Mouse (Mus musculus): ENCODE measurements at regions not wholly inside any gene's neighbourhood (a gene's known extent, or its start where the extent isn't known, plus 50 kb on each side); places are given as distances from the start of the nearest gene placed in this dataset.
A peak's percentile ranks its signal among the peaks of the same experiment; 100 is the strongest.

- ATAC-seq (replicated peaks): no peak
- Histone ChIP-seq H3K9me3 (no peaks in the 10 kb centered on the region), H3K4me3 (no peak overlapping the region), H3K4me2 (replicated peaks) (no peak overlapping the region), H3K9ac (replicated peaks) (no peak overlapping the region), H3K4me1 (no peaks in the 10 kb centered on the region), H3K27ac (replicated peaks) (no peak overlapping the region), H3K36me3 (no peaks in the 10 kb centered on the region), H3K27me3 (no peaks in the 10 kb centered on the region)
- 73% methylated on average over 3 of the region's 3 CpGs for WGBS
Measured at GRCm38 (mm10) chr1:80131354-80131753, 86.9 kb downstream of the Fam124b start.

- 93% methylated on average over 2 of the region's 2 CpGs for WGBS
- ATAC-seq (replicated peaks): no peak
- H3K9me3 ChIP-seq: no peaks in the 10 kb centered on the region
- no peaks in the 10 kb centered on the region for H3K4me1 ChIP-seq
- H3K4me3 ChIP-seq: no peak overlapping the region
- H3K27ac ChIP-seq (replicated peaks): no peak overlapping the region
- H3K27me3 ChIP-seq: no peaks in the 10 kb centered on the region
- H3K4me2 ChIP-seq (replicated peaks): no peak overlapping the region
- H3K9ac ChIP-seq (replicated peaks): no peak overlapping the region
- H3K36me3 ChIP-seq: no peaks in the 10 kb centered on the region
Measured at GRCm38 (mm10) chr1:80123966-80124365, 94.3 kb downstream of the Fam124b start.

- no peaks in the 10 kb centered on the region for H3K9me3 ChIP-seq
- no peak overlapping the region for H3K9ac ChIP-seq (replicated peaks)
- H3K4me3 ChIP-seq: no peak overlapping the region
- H3K27ac ChIP-seq (replicated peaks): no peak overlapping the region
- no peaks in the 10 kb centered on the region for H3K36me3 ChIP-seq
- H3K4me1 ChIP-seq: no peaks in the 10 kb centered on the region
- no peak overlapping the region for H3K4me2 ChIP-seq (replicated peaks)
- WGBS: 44% methylated on average over 2 of the region's 2 CpGs
- ATAC-seq (replicated peaks): 0 out of 2 replicates have a peak, but pooled peaks have one; percentile 51
- no peaks in the 10 kb centered on the region for H3K27me3 ChIP-seq
Measured at GRCm38 (mm10) chr1:80115913-80116312, 102.4 kb downstream of the Fam124b start.

DNA sequence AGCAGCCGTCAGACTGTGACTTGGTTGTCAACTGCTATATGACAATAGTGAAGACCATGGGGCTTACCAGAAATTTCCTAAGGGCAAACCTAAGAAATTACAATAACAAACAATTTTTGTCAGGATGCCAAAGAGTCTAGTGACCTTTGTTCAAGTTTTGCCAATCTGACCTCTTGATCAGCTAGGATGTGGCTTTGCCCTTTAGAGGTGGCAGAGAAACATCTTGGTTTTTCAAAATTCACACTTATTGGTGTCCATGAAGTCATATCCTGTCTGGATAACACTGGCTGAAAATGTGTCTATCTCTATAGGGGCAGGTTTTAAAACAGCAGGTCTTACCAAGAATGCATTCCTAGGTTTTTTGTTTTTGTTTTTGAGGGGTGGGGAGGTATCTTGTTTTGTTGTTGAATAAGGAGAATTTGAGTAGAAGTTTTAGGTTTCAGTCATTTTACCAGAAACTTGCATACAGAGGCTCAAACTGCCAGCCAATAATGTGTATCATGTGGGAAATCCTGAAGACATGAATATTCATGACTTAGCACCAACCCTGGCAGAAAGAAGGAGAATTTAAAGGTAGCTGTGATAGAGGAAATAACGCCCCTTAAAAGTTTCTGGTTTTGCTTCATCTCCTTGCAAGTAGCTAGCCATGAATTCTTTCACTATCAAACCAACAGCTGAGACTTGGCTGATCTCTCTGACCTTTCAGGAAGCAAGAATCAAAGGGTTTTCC, 110.4 kb downstream of the Fam124b start:
- Histone ChIP-seq H3K27ac (replicated peaks) (no peak overlapping the region), H3K27me3 (no peaks in the 10 kb centered on the region), H3K36me3 (no peaks in the 10 kb centered on the region), H3K4me3 (no peak overlapping the region), H3K9ac (replicated peaks) (no peak overlapping the region), H3K4me1 (no peaks in the 10 kb centered on the region), H3K9me3 (no peaks in the 10 kb centered on the region), H3K4me2 (replicated peaks) (no peak overlapping the region)
- 81% methylated on average over 2 of the region's 2 CpGs for WGBS
- ATAC-seq (replicated peaks): no peak

- 69% methylated on average over 2 of the region's 2 CpGs for WGBS
- Histone ChIP-seq H3K27me3 (no peaks in the 10 kb centered on the region), H3K27ac (replicated peaks) (no peak overlapping the region), H3K9ac (replicated peaks) (no peak overlapping the region), H3K4me1 (no peaks in the 10 kb centered on the region), H3K4me3 (no peak overlapping the region), H3K9me3 (no peaks in the 10 kb centered on the region), H3K36me3 (no peaks in the 10 kb centered on the region), H3K4me2 (replicated peaks) (no peak overlapping the region)
- ATAC-seq (replicated peaks): peak; percentile 32; the same call in 1 of the 2 replicates
Measured at GRCm38 (mm10) chr1:80106269-80106668, 112.0 kb downstream of the Fam124b start.

DNA sequence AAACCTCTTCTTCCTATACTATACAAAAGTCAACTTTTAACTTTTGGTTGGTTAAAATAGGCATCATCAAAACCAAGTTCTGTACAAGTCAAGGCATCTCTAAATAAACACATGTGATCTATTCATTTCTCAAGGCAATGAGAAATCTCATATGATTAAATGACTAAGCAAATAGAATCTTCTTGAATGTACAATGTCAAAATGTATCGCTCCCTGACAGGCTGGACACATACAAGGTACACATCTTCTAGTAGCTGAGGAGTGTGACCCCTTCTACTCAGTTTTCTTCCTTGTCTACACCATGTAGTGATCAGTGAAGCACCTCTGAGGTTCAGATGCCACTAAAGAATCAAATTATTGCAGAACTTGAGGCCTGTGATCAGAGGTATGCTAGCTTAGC, 120.0 kb downstream of the Fam124b start:
- 98% methylated on average over 1 of the region's 1 CpGs for WGBS
- H3K27ac ChIP-seq (replicated peaks): no peak overlapping the region

GRCm38 (mm10) chr1:80091800-80092199, 126.5 kb downstream of the Fam124b start:
- WGBS: 77% methylated on average over 2 of the region's 2 CpGs
- Histone ChIP-seq H3K27ac (replicated peaks) (no peak overlapping the region), H3K4me1 (no peaks in the 10 kb centered on the region), H3K4me2 (replicated peaks) (no peak overlapping the region), H3K9ac (replicated peaks) (no peak overlapping the region), H3K9me3 (no peaks in the 10 kb centered on the region), H3K4me3 (no peak overlapping the region), H3K27me3 (no peaks in the 10 kb centered on the region), H3K36me3 (no peaks in the 10 kb centered on the region)
- no peak for ATAC-seq (replicated peaks)

More for the DNA sequence above, 120.0 kb downstream of the Fam124b start:
- Histone ChIP-seq H3K36me3 (no peaks in the 10 kb centered on the region), H3K9ac (replicated peaks) (no peak overlapping the region), H3K9me3 (no peaks in the 10 kb centered on the region), H3K4me1 (no peaks in the 10 kb centered on the region), H3K4me2 (replicated peaks) (no peak overlapping the region), H3K4me3 (no peak overlapping the region), H3K27me3 (no peaks in the 10 kb centered on the region)
- no peak for ATAC-seq (replicated peaks)

DNA sequence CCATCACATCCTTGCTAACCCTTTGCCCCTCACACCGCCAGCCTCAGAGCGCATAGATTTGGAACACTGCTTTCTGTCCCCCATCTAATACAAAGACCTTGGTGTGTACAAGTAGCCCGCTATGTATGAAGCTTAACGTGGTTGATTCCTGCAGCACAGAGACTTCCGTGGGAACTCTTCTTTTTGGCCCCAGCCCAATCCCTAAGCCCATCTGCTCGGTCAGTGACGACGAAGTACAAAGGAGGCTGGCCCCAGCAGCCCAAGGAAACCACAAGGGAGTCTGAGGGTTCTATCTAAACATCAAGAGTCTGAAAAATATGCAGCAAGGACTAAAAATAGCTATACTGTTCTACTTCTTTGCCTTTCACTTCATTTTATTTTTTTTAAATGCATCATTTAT, 126.9 kb downstream of the Fam124b start:
- H3K4me1 ChIP-seq: no peaks in the 10 kb centered on the region
- H3K4me2 ChIP-seq (replicated peaks): no peak overlapping the region
- no peaks in the 10 kb centered on the region for H3K27me3 ChIP-seq
- no peaks in the 10 kb centered on the region for H3K36me3 ChIP-seq
- no peak for ATAC-seq (replicated peaks)
- no peaks in the 10 kb centered on the region for H3K9me3 ChIP-seq
- WGBS: 69% methylated on average over 8 of the region's 8 CpGs
- H3K4me3 ChIP-seq: no peak overlapping the region
- no peak overlapping the region for H3K27ac ChIP-seq (replicated peaks)
- H3K9ac ChIP-seq (replicated peaks): no peak overlapping the region

GRCm38 (mm10) chr1:80088651-80089050, 129.6 kb downstream of the Fam124b start:
- H3K27ac ChIP-seq (replicated peaks): no peak overlapping the region
- H3K4me1 ChIP-seq: no peaks in the 10 kb centered on the region
- no peak overlapping the region for H3K4me3 ChIP-seq
- H3K4me2 ChIP-seq (replicated peaks): no peak overlapping the region
- no peak for ATAC-seq (replicated peaks)
- H3K27me3 ChIP-seq: no peaks in the 10 kb centered on the region
- H3K36me3 ChIP-seq: no peaks in the 10 kb centered on the region
- no peaks in the 10 kb centered on the region for H3K9me3 ChIP-seq
- H3K9ac ChIP-seq (replicated peaks): no peak overlapping the region
- 69% methylated on average over 5 of the region's 5 CpGs for WGBS

- Histone ChIP-seq H3K4me1 (0 out of 2 replicates have a peak, but pooled peaks cover 2% of the 10 kb centered on the region), H3K27me3 (no peaks in the 10 kb centered on the region), H3K4me3 (no peak overlapping the region), H3K9me3 (no peaks in the 10 kb centered on the region), H3K4me2 (replicated peaks) (no peak overlapping the region), H3K36me3 (no peaks in the 10 kb centered on the region), H3K27ac (replicated peaks) (no peak overlapping the region), H3K9ac (replicated peaks) (no peak overlapping the region)
- no peak for ATAC-seq (replicated peaks)
- WGBS: 86% methylated on average over 4 of the region's 4 CpGs
Measured at GRCm38 (mm10) chr1:80076357-80076756, 141.9 kb downstream of the Fam124b start.

DNA sequence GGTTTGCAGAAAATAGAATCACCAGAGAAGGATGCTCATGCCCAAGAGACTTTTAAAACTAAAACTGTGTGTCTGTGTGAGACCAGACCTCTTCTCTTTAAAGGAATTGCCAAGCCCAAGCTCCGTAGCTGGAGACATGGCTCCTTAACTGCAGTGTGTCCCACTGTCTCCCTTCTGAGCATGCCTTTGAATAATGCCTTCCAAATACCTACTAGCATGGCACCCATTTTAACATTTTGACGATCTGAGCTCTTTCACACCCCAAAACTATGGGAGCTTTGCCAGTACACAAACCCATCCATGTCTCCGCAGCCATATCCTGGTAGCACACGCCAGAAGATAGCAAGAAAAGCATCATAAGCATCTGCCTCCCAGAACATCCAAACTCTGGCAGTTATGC, 143.9 kb downstream of the Fam124b start:
- H3K9me3 ChIP-seq: no peaks in the 10 kb centered on the region
- H3K27ac ChIP-seq (replicated peaks): no peak overlapping the region
- no peak overlapping the region for H3K9ac ChIP-seq (replicated peaks)
- ATAC-seq (replicated peaks): no peak; the same call in 1 of the 2 replicates
- 85% methylated on average over 4 of the region's 4 CpGs for WGBS
- H3K4me1 ChIP-seq: no peaks in the 10 kb centered on the region
- no peak overlapping the region for H3K4me2 ChIP-seq (replicated peaks)
- no peak overlapping the region for H3K4me3 ChIP-seq
- H3K36me3 ChIP-seq: no peaks in the 10 kb centered on the region
- no peaks in the 10 kb centered on the region for H3K27me3 ChIP-seq

GRCm38 (mm10) chr1:80073950-80074349, 144.3 kb downstream of the Fam124b start:
- H3K27ac ChIP-seq (replicated peaks): no peak overlapping the region
- H3K9ac ChIP-seq (replicated peaks): no peak overlapping the region
- no peak overlapping the region for H3K4me3 ChIP-seq
- H3K27me3 ChIP-seq: no peaks in the 10 kb centered on the region
- 91% methylated on average over 3 of the region's 3 CpGs for WGBS
- H3K36me3 ChIP-seq: no peaks in the 10 kb centered on the region
- no peaks in the 10 kb centered on the region for H3K9me3 ChIP-seq
- H3K4me1 ChIP-seq: no peaks in the 10 kb centered on the region
- no peak for ATAC-seq (replicated peaks)
- H3K4me2 ChIP-seq (replicated peaks): no peak overlapping the region

- ATAC-seq (replicated peaks): no peak
Measured at GRCm38 (mm10) chr1:80069141-80069540, 149.1 kb downstream of the Fam124b start.

More at GRCm38 (mm10) chr1:80069141-80069540, 149.1 kb downstream of the Fam124b start:
- 85% methylated on average over 4 of the region's 4 CpGs for WGBS
- H3K27ac ChIP-seq (replicated peaks): no peak overlapping the region
- no peaks in the 10 kb centered on the region for H3K9me3 ChIP-seq
- H3K4me3 ChIP-seq: no peak overlapping the region
- H3K36me3 ChIP-seq: no peaks in the 10 kb centered on the region
- no peaks in the 10 kb centered on the region for H3K4me1 ChIP-seq
- no peak overlapping the region for H3K4me2 ChIP-seq (replicated peaks)
- no peak overlapping the region for H3K9ac ChIP-seq (replicated peaks)
- no peaks in the 10 kb centered on the region for H3K27me3 ChIP-seq
